Mouse (Mus musculus) v-Abl transformed pro-B cells (cell line): ENCODE data around the gene Gm8180.
"Not testable (repeated sequence)": the region's sequence is repeated elsewhere in the genome, so short reads cannot be mapped to it uniquely, and the experiment has no call there.

Source experiments
- in situ Hi-C, 2 experiments: fragments of 400-800 bp; cut with MboI; formaldehyde crosslinking; loops; one replicate each; pipeline ENCODE4 v1.15.1; 2025; ENCODE audit not compliant: unreplicated experiment in 2 of 2

The Gm8180 gene

GRCm38 (mm10) chr14:43784645-43785044 lies at the start of gene Gm8180:
TSS of gene Gm8180 (minus strand) at chr14:43784745.
- in situ Hi-C loops, result not testable (repeated sequence)

GRCm38 (mm10) chr14:43830385-43830784 lies 45.8 kb upstream of the Gm8180 start:
- in situ Hi-C loops, result not testable (repeated sequence)

DNA sequence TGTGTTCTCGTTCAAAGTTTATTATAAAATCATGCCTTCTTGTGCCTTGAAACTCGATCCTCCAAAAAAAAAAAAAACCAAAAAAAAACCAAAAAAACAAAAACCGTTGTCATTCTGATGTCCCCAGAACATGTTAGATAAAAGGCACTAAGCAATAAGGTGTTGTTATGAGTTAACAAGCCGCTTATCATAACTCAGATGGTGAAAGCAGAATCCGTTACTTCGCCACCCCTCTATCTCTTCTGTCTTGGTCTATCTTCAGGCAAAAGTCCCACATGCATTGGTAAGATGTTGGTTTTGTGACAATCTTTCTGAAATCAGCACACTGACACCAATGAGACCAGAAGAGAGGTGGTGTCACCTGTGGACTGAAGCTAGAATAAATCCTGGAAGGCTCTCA lies 39.6 kb upstream of the Gm8180 start:
- in situ Hi-C loops, result not testable (repeated sequence)

GRCm38 (mm10) chr14:43821869-43822268 lies 37.3 kb upstream of the Gm8180 start:
- in situ Hi-C loops, result not testable (repeated sequence)

DNA sequence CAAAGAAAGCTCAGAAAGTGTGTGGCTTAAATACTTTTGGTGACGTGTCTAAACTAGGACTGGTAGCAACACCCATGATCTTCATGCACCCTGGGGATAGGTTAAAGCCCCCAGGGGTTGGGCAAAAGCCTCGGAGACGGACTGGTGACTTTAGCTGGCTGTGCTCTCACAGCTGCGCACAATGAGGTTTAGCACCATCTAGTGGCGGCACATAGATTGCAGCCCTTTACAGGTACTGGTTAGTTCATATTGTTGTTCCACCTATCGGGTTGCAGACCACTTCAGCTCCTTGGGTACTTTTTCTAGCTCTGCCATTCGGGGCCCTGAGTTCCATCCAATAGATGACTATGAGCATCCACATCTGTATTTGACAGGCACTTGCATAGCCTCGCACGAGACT lies 27.9 kb upstream of the Gm8180 start:
- in situ Hi-C loops, result not testable (repeated sequence)

- in situ Hi-C loops, result not testable (repeated sequence)
These were observed 23.6 kb upstream of the Gm8180 start for GRCm38 (mm10) chr14:43808142-43808541.

DNA sequence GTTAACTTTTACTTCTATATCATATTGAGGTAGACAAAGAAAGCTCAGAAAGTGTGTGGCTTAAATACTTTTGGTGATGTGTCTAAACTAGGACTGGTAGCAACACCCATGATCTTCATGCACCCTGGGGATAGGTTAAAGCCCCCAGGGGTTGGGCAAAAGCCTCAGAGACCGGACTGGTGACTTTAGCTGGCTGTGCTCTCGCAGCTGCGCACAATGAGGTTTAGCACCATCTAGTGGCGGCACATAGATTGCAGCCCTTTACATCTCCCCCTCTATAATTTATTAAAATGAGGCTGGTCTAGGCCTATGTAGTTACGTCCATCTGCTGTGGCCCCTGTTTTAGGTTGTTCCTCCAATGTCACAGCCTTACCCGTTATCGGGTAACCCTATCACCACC lies 19.9 kb upstream of the Gm8180 start:
- in situ Hi-C loops, result not testable (repeated sequence)

DNA sequence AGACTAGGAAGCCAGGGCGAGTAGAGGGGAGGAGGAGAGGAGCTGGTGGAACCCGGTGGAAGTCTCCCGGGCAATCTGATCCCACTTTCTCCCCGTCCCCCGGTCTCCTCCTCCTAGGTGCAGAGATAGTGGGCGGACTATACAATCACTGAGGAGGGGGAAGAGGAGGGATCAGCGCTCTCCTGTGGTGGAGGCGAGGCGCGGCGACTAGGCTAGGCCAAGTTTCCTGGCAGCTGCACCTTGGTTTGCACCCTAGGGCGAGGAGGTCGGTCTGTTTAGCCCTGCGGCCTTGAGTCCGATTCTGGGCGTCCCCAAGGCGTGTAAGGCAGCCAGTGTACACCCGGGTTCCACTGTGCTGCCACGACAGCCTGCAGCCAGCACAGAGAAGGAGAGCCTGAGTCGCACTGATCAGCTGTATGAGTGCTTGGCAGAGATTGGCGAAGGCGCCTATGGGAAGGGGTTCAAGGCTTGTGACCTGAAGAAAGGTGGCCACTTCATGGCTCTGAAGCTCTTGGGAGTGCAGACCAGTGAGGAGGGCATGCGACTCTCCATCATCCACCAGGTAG lies 12.4 kb upstream of the Gm8180 start:
- in situ Hi-C loops, result not testable (repeated sequence)

- in situ Hi-C loops, result no loop called here
These were observed 11.7 kb upstream of the Gm8180 start for GRCm38 (mm10) chr14:43796069-43796904.

DNA sequence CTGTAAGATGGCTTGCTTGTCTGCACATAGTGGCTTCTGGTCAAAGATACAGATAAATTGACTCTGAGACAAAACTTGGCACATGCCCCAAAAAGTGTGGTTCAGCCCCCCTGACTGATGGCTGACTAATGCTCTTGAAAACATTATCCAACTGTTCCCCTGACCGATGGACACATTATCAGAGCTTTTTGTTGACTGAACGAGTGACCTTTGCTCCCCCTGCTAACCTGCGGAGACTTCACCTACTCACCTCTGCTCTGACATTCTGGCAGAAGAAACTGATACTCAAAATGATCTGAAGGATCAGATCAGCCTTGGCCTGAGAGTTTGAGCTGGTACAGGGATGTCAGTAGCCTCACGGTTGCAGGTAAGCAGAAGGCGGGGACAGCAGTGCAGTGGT lies 9.3 kb upstream of the Gm8180 start:
- in situ Hi-C loops, result not testable (repeated sequence)

DNA sequence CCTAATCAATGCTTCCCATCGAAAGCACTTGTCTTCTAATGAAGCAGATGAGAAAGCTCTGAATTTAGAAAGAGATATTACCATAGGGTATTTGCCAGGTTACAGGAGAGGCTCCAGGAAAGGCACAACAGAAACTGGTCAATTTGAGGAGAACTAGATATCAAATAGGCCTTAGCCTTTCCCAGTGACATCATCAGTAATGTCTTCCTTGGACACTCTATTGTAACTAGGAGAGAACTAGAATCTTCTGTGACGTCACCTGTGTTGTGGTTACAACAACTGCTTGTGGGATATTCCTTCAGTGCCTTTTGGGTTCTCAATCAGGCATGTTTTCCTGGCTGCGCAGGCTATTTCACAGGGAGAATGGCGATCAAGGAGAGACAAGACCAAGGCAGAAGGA lies 37.0 kb downstream of the Gm8180 start, which contains the start of gene Gm6526:
Gene Gm6526 (plus strand): TSS at position 301 of the 400 bp plus-strand sequence.
- in situ Hi-C loops, result not testable (repeated sequence)
